Mouse (Mus musculus): Measurements from ENCODE around the gene Irx2.

Gene Irx2

DNA sequence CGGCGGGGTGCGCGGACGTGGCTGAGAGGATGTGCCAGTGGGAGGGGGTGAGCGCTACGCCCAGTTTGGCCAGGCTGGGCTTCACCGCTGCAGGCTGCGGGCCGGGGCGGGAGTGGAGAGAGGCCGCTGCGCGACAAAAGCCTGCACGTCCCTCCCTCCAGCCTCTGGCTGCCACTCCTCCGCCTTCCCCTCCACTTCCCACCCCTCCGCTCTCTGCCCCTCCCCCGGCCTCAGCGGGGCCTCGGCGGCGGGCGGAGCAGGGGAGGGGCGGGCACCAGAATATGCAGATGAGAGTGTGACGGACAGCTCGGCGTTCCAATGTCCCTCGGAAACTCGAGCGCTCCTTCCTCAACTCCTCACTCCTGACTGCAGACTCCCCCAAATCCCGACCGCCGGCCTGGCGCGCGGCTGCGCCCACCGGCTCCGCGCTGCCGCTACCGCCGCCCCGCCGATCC lies at the start of gene Irx2:
Gene Irx2, plus strand, starts transcription at position 359 of the 455 bp plus-strand sequence.
- DNase-seq = peak; percentile 88 to 95

- no peak for DNase-seq
These were observed 47.3 kb upstream of the Irx2 start for GRCm38 (mm10) chr13:72581276-72581675.

DNA sequence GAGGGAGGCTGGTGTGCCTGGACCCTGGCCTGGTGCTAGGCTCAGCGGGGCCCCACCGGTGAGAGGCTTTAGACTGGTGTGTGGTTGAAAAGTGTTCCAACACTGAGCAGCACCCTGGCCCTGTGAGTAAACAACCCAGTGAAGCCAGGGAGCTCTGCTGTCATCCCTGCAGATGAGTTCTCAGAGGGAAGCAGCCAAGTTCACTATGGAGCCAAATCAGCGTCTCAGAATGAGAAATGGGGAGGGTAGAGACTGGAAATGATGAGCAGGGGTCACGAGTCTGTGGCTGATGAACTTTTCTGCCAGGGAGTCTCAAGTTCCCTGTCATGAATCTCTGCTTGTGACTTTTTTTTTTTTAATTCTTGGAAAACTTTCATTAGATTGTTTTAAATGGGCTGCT lies 36.1 kb upstream of the Irx2 start:
- peak in 1 of 2 experiments; percentile 22 for DNase-seq

GRCm38 (mm10) chr13:72593310-72593709 lies 35.3 kb upstream of the Irx2 start:
- DNase-seq = peak; percentile 17 to 61

- DNase-seq = peak; percentile 48 to 62
These were observed 34.9 kb upstream of the Irx2 start for GRCm38 (mm10) chr13:72593710-72594111.

DNA sequence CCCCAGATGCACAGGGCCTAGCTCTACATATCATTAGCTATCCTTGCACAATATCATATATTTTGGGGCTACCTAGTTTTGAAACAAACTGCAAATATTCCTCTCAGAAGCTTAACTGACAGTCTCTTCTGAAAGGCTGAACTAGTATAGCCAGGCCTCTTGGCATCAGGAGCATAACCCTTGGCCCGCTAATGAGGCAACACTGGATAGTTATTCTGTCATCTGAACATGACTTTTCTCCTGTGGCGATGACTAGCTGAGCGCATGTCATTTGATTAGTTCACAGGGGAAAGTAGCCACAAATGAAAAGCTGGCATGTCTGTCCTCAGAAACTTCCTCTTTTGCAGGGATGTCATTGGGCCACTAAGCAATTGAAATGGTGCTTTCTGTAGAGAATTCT lies 29.4 kb upstream of the Irx2 start:
- no peak for DNase-seq

GRCm38 (mm10) chr13:72608706-72609105 lies 19.9 kb upstream of the Irx2 start:
- no peak for DNase-seq

DNA sequence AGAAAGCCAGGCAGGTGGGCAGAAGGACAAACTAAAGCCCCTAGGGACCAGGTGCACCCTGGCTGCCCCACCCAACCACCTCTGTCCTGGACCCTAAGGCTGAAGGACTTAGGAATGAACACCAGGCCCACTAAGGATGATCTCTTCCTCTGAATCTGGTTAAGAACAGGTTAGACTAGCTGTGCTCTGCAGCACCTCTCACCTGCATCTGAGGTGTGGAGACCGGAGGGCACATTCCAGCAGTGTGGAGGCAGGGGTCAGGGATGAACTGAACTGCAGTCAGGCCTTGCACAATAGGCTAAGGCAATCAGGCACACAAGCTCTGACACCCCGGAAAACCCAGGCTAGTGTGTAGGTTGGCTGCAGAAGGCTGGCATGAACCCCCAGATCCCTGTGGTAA lies 18.3 kb upstream of the Irx2 start:
- no peak for DNase-seq

DNA sequence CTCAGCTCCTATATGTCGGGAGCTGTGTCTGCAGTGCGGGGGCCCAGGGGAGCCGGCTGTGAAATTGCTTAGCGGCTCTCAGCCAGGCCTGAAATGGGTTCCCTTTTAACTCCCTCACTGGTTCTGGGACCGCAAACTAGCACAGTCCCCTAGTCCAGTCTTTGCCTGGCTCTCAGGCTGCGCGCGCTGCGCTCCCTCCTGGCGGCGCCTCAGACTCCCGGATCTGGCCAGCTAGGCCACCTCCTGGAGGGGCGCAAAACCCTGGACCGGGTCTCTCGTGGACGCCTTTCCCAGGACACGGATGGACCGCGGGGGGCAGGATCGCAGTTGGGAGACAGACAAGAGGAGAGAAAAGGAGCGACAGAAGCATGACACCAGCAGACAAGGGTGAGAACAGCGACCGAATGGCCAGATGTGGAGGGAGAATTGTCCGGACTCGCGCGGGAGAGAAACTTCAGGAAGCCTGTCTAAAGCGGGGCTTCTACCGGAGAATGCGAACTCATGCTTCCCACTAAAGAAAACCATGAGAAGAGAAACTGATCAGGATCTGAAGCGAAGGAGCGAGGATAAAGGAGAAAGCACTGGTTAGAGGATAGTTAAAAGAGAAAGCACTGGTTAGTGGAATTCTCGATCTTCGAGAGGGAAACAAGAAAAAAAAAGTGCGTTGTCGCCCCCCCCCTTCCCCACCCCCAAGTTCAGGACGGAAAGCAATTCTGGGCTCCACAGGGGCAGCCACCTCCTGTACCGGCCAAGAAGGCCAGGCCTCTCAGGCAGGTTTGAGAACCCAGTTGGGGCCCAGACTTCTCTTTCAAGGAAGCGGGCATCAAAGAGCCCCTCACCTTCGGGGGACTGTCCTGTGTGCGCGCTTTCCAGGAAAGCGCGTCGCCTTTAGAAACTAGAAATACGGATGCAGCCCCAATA lies 4.4 kb upstream of the Irx2 start:
- peak; percentile 57 to 66 for DNase-seq

DNA sequence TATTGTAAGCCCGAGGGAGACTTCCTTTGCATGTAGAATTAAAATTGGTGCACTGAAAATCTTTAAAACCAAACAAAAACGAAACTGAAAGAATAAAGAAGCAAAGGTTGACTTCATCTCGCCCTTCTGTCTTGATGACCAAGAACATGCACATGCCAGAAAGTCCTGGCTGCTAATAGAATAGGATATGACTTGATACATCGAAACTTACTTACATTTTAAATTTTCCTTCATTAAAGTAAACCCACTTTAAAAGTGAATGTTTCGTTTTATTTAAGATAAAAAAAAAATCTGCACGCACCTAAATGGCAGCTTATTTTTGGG lies 3.8 kb upstream of the Irx2 start:
- DNase-seq = no peak

- peak; percentile 55 to 73 for DNase-seq
These were observed 3.2 kb upstream of the Irx2 start for GRCm38 (mm10) chr13:72625236-72625950.

DNA sequence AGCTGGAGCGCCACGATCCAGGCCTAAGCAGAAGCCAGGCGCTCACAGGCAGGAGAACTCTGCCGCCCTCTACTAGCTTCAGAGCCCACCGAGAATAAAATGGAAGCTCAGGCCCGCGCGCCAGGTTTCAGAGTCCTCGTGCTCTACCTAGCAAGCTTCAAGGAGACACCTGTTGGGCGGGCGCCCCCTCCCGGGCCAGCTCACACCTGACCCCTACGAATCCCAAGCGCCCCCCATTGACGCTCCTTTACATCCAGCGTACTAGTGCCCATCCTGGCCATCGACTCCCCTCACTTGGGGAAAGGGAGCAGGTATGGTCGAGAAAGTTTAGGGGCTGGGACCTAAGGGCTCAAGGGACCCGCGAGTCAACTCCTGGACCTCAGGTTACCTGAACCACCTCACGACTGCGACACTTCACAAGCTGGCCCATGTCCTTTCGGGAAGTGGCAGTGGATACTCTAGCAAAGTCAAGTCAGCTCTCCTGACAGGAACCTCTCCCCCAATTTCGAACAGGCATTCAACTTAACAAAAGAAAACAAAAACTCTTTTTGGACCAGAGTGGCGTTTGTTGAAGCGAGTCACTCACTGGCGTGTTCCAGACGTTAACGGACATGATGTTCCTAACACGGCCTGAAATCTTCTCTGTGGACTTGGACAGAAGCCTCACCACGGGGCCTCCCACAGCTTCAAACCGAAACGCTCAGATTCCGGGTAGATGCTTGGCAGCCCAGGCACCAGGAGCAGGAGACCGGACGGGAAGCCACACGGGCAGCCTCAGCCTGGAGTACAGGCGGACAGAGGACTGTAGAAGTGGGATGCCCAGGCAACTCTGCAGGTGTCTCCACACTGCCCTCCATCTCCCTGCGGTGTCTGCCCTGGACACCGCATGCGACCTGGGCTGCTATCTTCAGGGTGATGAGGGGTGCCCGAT lies 964 bp upstream of the Irx2 start:
- peak; percentile 75 to 82 for DNase-seq

GRCm38 (mm10) chr13:72628935-72629631 lies 463 bp downstream of the Irx2 start:
- DNase-seq = peak in 1 of 2 experiments; percentile 37

DNA sequence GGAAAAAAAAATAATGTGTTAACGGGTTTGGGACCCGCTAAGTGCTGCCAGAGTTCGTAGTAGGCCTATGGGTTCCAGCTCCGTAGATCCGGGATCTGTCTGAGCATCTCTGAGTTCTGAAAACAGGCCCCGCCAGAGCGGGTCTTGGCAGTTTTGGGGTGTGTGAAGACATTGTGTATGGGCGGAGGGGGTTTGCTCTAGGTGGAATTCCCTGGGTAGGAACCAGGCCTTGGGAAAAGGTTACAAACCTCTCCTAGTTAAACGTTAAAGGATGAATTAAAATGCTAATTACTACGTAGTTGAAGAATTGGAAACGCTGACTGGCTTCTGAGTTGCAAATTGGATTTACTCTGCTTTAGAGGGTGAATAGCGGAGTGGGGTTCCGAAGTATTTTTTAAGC lies 1.2 kb downstream of the Irx2 start:
- no peak for DNase-seq

DNA sequence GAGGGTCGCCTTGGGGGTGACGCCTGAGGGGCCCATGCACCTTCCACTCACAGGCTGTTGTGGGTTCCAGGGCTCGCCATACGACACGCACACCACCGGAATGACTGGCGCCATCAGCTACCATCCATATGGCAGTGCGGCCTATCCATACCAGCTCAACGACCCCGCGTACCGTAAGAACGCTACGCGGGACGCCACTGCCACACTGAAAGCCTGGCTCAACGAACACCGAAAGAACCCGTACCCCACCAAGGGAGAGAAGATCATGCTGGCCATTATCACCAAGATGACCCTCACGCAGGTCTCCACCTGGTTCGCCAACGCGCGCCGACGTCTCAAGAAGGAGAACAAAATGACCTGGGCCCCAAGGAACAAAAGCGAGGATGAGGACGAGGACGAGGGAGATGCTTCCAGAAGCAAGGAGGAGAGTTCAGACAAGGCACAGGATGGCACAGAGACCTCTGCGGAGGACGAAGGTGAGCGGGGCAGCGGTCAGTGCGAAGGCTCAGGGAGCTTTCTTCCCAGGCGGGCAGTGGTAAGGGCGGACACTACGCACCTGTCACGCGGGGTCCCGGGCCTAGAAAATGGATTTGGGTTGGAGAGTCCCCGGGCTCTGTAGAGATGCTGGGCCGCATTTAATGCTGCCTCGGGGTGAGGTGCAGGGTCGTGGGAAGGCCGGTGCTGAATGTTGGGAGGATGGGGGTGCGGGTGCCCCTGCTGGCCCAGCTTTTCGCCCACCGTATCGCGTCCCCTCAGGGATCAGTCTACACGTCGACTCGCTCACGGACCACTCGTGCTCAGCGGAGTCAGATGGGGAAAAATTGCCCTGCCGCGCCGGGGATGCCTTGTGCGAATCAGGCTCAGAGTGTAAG lies 2.1 kb downstream of the Irx2 start:
- DNase-seq = no peak

DNA sequence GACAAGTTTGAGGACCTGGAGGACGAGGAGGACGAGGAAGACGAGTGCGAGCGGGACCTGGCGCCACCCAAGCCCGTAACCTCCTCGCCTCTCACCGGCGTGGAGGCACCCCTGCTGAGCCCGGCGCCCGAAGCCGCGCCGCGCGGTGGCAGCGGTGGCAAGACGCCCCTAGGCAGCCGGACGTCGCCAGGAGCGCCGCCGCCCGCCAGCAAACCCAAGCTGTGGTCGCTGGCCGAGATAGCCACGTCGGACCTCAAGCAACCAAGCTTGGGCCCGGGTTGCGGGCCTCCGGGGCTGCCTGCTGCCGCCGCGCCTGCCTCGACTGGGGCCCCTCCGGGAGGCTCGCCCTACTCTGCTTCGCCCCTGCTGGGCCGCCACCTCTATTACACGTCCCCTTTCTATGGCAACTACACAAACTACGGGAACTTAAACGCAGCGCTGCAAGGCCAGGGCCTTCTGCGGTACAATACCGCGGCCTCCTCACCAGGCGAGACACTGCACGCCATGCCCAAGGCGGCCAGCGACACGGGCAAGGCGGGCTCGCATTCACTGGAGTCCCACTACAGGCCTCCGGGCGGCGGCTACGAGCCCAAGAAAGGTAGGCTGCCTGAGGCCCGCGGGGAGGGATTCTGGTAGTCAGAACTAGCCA lies 2.9 kb downstream of the Irx2 start:
- no peak for DNase-seq

- no peak for DNase-seq
These were observed 3.7 kb downstream of the Irx2 start for GRCm38 (mm10) chr13:72632361-72632760.

GRCm38 (mm10) chr13:72633097-72633496 lies 4.5 kb downstream of the Irx2 start:
- no peak for DNase-seq

DNA sequence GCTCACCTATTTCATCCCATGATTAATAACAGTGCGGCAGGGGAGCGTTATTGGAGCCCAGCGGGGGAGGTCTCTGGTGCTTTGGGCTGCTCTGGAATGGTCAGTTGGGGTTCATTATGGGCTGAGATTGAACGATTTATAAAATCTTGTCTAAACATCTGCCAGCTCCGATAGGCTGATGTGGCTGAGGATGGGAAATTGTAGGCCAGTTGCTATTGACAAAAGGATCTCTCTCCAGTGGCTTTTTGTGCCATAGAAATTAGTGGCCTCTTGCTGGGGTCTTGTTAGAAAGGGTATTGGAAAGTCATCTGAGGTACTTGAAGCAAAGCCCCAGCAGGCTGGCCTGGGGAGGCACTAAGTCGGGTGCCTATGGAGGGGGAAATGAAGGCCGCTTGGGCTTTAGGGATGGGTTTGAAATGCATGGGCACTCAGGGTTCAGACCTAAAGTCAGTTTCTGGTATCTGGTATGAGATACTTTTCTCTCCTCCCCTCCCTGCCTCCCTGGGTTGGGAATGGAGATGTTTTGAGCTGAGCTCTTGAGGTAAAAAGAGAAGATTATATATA lies 6.2 kb downstream of the Irx2 start:
- no peak for DNase-seq

DNA sequence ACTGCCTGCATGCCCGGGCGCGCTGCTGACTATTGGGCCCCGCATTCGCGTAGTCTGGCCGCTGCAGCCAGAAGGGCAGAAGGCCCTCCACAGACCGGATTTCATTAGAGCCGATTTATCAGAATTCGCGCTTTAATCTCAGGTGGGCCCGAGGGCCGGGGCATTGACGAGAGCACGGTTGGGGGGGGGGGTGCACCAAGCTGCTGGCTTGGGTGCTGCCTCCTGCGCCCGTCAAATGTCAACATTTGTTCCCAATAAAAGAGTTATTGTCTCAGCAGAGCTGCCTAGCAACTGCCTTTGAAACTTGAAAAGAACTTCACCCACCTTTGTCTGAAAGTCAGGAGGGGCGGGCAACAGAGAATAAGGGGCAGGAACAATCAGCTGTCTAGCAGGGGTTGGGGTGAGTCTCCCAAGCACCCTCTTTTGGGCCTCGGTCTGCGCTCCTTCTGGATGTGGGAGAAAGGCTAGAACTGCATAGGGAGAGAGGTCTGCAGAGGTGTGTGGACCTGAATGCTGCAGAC lies 7.8 kb downstream of the Irx2 start:
- no peak for DNase-seq
